ENCODE assay signal across 8 mouse cellular contexts in genomic region chr15:82212752-82213063, GRCm38 (mm10). TPM values are rescaled to one million over a fixed set of nuclear protein-coding genes. Genes with fewer than 3 reads are reported as not detected.
DNase-seq lines count a peak whose midpoint lies in the region; ATAC-seq and TF ChIP-seq lines count a peak whose summit lies in the region.

Gene Shisa8, minus strand, starts transcription at chr15:82212815.

- H3K4me1 ChIP-seq in hindbrain, embryonic 15.5 days (replicated peaks): peaks cover 34% of the 10 kb centered on the region
- H3K4me1 ChIP-seq in neural tube, embryonic 11.5 days (ENCODE audit: control insufficient read depth, insufficient read depth, low read length): peaks cover 14% of the 10 kb centered on the region

- 2% methylated on average over 27 of the region's 34 CpGs for WGBS in hindbrain, embryonic 15.5 days
- 0% methylated on average over 34 of the region's 34 CpGs for WGBS in neural tube, embryonic 11.5 days

- intact Hi-C loops in left cerebral cortex, adult 2 months (cut with DNase I): no loop called here

- no peak for TF ChIP-seq CTCF in left cerebral cortex, adult 2 months (IDR thresholded peaks at IDR 0.05)

- H3K36me3 ChIP-seq in hindbrain, embryonic 15.5 days: no peaks in the 10 kb centered on the region
- H3K36me3 ChIP-seq in neural tube, embryonic 11.5 days (ENCODE audit: control insufficient read depth, insufficient read depth, low read length): no peaks in the 10 kb centered on the region

- H3K4me2 ChIP-seq in hindbrain, embryonic 15.5 days: peak within 1 kb of the TSS; percentile 77
- peak within 1 kb of the TSS; percentile 52 for H3K4me2 ChIP-seq in neural tube, embryonic 11.5 days (ENCODE audit: low read depth)

- H3K9me3 ChIP-seq in hindbrain, embryonic 15.5 days: no peaks in the 10 kb centered on the region
- H3K9me3 ChIP-seq in neural tube, embryonic 11.5 days (ENCODE audit: control insufficient read depth, low read length): no peaks in the 10 kb centered on the region

- no peak within 1 kb of the TSS for H3K27ac ChIP-seq in left cerebral cortex, adult 2 months
- H3K27ac ChIP-seq in hindbrain, embryonic 15.5 days (replicated peaks): no peak within 1 kb of the TSS
- H3K27ac ChIP-seq in neural tube, embryonic 11.5 days (ENCODE audit: low read depth, low read length): no peak within 1 kb of the TSS

- H3K9ac ChIP-seq in hindbrain, embryonic 15.5 days: peak within 1 kb of the TSS; percentile 39
- H3K9ac ChIP-seq in neural tube, embryonic 11.5 days (ENCODE audit: low read length): peak within 1 kb of the TSS; percentile 26

- peak within 1 kb of the TSS; percentile 38 for H3K4me3 ChIP-seq in left cerebral cortex, adult 2 months
- H3K4me3 ChIP-seq in hindbrain, embryonic 15.5 days: peak within 1 kb of the TSS; percentile 47
- H3K4me3 ChIP-seq in neural tube, embryonic 11.5 days (ENCODE audit: low read depth, low read length): peak within 1 kb of the TSS; percentile 34

- no peak for DNase-seq in left cerebral cortex, adult 2 months (ENCODE audit: extremely low spot score in 1 of 2, low spot score in 2 of 2)
- DNase-seq in left cerebral cortex, adult 11 months (ENCODE audit: low spot score): no peak
- peak; percentile 33 for DNase-seq in embryo, embryonic 10.5 days (ENCODE audit: low spot score)
- no peak for DNase-seq in neural tube, embryonic 11.5 days (ENCODE audit: low spot score)
- DNase-seq in layer of hippocampus, postnatal 25 days (ENCODE audit: extremely low spot score in 1 of 2, low spot score in 1 of 2): no peak
- no peak for DNase-seq in frontal cortex, postnatal 14 days (ENCODE audit: low spot score in 2 of 2)
- DNase-seq in kidney, adult 9 months: no peak

- H3K27me3 ChIP-seq in hindbrain, embryonic 15.5 days: peaks cover 77% of the 10 kb centered on the region
- peaks cover 64% of the 10 kb centered on the region for H3K27me3 ChIP-seq in neural tube, embryonic 11.5 days (ENCODE audit: control insufficient read depth, insufficient read depth, low read length)

- ATAC-seq in hindbrain, embryonic 15.5 days (ENCODE audit: low FRiP score, low read depth): no peak
- no peak for ATAC-seq in neural tube, embryonic 11.5 days (ENCODE audit: insufficient read depth, low FRiP score, low TSS enrichment)

RNA-seq across cellular contexts. Expression of gene Shisa8, which starts in this region (rescaled TPM):
- total RNA-seq in left cerebral cortex, adult 2 months (2021): 1 to 10 TPM; 2.1 to 2.7 TPM
- 2.9 and 4.6 TPM in 2 replicates for polyA plus RNA-seq in hindbrain, embryonic 15.5 days (2015; fragmentation: Nextera tagmentation; extraction: Ambion mirVana)
- polyA plus RNA-seq in neural tube, embryonic 11.5 days (2014; fragmentation: Nextera tagmentation; extraction: Ambion mirVana): 0.30 and 0.46 TPM in 2 replicates
- total RNA-seq in layer of hippocampus, postnatal 25 days (2021): 1 to 10 TPM; 1.4 to 1.9 TPM
